Mouse (Mus musculus) urinary bladder, postnatal 14 days (tissue): ENCODE data around the gene Gm49601.

Source experiments
- DNase-seq: peaks from one replicate; pipeline ENCODE4 v3.0.0; 2021; ENCODE audit warnings: low spot score

Gene Gm49601

DNA sequence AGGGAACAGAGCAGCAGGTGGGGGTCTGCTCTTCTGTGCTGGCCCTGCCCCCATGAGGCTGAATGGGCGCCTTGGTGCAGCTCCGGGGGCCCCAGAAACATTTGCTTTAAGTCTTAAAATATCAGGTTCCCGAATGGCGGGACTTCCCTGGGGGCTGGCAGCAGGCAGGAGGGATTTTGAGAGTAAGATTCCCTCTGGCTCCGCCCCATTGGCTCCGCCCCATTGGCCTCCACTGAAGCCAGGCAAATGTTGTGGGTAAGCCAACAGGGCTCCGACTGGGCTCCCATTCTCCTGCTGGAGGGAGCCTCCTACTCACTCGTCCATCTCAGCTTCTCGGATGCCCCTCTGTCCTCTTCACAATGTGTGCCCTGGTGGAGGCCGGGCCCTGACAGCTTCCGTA lies 18.0 kb downstream of the Gm49601 start:
- DNase-seq: no peak

DNA sequence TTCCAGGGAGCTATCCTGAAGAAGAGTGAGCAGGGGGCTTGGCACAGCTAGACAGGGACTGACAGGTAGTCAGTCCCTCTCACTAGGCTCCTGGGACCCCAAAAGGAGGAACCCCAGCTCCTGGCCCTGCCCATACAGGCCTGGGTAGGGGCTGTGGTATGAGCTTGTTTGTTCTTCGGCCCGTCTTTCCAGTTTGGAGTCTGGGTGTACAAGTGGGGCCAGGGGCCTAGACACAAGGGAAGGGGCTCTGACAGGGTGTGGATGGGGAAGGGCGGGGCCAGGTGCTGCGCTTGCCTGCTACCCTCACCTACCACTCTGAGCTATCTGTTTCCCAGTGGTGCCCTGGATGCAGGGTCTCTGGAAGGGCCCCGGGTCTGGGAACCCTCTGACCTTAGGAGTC lies 20.5 kb downstream of the Gm49601 start:
- peak; percentile 65 for DNase-seq

DNA sequence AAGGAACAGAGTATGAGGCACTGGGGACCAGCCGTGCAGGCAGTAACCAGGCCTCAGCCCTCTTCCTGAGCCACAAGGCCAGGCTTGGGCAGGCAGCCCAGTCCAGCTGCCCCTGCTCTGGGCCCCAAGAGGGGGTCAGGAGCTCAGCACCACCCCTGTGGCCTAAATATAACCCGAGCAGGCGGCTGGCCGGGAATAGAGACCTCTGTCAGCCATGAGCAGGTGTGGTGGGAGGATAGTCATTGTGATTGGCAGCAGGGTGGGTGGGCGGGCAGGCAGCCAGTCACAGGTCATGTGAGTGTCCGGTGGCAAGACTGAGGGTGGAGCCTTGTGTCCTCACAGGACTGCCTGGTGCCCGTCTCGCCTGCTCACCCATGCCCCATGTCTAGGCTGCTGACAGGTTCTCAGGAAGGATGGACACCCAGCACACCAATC lies 21.9 kb downstream of the Gm49601 start:
- no peak for DNase-seq

DNA sequence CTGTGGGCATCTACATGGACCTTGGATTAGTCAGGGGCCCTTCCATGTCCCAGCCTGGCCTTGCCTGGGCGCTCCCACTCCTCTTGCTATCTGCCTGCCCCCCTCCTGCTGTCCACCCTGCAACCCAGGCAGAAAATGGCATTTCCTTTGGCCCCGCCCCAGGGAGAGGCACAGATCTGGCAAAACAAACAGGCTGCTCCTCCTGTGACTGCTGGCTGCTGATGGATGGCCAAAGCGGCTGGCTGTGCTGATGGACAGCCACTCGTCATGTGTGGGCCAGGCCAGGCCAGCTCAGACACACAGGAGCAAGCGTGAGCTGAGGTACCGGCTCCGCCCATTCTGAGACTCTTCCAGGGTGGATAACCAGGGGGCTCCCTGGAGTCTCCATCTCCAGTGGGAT lies 24.8 kb downstream of the Gm49601 start:
- peak; percentile 52 for DNase-seq

DNA sequence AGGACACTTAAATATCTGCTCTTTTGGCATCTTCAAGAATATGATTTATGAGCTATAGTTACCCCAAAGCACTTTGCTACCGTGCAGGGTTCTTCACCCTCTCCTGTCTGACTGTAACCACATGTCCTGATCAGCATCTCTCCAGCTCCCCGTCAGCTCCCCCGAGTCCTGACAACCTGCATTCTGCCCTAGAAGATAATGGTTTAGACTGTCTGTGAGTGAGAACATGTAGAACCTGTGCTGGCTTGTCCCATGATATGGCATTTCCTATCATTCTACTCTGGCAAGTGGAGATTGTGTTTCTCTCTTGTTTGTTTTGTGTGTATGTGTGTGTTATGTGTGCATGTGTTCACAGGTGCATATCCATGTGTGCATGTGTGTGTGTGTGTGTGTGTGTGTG lies 28.2 kb downstream of the Gm49601 start:
- DNase-seq: no peak

DNA sequence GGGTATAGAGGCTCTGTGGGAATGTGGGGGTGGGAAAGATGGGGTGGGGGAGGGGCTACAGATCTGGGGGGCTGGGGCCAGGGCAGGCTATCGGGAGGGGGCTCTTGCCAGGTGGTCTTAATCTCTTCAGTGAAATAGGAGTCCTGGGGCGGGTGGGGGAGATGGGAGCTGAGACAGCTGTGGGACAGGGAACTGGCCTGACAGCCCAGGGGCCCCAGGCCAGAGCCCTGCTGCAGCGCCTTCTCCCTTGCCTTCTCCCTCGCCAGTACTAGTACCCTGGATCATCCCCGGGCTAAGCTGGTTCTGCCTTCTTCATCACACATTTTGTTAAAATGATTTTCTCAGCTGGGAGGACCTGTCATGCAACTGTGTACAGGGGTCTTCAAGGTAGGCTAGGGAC lies 30.0 kb downstream of the Gm49601 start:
- no peak for DNase-seq

DNA sequence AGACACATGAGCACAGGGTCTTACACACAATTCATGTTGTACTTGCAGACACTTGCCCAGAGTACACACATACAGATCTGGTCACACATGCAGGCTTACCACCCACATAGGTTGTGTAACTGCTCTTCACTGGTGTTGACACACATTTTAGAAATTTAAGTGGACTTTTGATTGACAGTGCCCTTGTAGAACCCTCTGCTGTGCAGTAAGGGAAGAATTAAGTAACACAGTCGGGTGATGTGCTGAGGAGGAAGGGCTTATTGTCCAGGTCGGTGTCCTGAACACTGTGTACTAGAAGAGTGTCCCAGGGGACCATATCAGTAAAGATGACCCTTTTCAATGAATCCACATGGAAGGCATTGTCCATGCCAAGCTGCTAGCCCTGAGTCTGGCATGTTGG lies 32.3 kb downstream of the Gm49601 start:
- no peak for DNase-seq

DNA sequence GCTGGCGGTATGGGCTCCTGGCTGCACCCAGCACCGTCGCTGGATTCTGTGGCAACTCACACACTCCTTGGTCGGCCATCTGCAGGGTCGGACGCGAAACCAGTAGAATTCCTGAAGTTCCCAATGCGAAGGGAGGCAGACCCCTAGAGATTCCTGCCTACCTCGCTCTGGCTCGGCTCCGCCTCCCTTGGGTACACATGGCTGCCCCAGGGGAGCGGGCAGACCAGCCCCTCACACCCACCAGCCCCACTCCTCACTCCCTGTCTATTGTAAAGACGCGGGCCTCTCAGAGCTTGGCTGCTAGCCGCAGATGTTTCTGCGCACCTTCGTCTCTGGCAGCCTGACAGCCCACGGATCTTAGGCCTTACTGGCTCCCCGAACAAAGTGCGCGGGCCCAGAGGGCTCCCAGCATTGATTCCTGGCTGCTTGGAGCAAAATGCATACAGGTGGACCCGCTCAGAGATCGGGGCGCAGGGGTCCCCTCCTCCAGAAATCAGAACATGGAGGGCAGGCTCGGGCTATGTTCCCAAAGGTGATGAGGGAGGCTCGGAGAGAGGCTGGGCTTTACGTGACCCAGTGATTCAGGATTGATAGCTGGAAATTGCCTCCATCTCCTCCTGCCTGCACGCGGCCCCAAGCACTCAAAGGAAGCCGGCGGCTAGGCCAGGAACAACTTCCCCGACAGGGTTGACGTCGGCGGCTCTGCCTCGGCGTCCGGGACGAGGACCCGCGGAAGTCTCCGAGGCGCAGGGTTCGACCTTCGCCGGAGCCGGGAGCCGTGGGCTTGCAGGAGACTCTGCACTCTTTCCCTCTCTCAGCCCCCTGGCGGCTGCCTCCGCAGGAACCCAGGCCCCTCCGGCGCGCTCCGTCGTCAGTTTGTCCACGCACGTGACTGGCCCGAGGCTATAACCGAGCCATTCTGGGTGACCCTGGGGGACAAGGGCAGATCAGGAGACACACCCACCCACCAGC lies 34.9 kb downstream of the Gm49601 start:
- no peak for DNase-seq

DNA sequence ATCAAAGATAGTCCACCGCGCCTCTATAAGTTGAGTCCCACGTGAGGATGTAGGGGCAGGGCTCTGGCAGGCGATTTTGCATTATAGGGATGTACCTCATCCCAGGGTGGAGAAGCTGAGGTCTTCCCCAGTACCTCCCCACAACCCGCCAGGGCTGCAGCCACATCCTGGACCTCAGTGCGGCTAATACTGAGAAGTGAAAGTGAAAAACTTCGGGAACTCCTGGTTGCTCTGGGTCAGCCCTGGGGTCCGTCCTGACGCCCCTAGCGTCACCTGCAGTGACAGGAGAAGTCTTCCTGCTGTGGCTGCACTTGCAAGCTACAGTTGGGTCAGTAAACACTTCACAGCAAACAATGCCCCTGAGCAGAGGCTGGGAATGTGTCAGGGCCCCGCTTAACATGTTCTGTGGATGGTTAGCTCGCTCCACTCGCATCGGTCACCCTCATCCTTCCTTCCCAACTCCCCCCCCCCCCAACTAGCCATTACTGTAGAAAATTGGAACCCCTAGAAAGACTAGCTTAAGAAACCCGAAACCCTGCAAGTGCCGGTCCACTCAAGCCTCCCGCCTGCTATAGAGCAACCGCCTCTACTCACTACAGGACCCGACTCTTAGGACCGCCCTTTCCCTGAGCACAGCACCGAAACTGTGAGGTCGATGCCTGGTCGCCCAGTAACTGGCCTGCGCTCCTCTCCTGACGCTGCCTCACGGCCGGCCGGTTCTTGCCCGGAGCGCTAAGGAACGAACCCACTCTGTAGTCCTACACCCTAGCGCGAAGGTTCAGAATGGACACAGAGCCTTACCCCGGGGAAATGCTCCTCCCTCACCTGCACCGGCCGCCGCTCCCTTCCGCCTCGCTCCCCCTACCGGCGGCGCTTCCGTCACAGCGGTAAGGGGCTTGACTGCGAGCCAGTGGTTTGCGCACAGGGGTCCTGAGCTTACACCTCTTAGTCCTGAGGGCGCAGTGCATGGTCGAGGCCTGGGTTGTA lies 36.1 kb downstream of the Gm49601 start, which contains the start of gene Tbx1:
Gene Tbx1 (minus strand): TSS at position 868 of the 987 bp plus-strand sequence.
- DNase-seq: no peak

DNA sequence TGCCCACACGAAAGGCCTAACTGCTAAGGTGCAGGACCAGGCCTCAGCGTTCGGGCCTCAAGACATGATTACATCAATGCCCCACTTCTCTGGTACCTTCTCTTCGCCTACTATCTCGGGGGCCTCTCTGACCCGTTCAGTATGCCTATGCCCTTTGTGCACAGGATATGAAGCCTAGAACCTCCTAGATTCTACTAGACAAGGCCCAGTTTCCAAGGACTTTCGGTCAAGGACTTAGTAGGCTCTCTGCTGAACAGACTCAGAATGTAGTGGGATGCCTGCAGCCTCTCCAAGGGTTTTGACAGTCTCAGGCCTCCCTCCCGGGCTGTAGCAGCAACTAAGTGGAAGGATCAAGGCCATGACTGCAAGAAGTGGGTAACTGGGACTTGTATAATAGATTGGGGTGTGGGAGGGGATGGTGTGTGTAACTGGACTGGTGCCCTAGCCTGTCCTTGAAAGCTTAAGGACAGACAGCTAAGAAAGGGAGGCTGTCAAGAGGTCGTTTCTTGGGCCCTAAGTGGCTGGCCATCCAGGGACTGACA lies 37.1 kb downstream of the Gm49601 start:
- no peak for DNase-seq

DNA sequence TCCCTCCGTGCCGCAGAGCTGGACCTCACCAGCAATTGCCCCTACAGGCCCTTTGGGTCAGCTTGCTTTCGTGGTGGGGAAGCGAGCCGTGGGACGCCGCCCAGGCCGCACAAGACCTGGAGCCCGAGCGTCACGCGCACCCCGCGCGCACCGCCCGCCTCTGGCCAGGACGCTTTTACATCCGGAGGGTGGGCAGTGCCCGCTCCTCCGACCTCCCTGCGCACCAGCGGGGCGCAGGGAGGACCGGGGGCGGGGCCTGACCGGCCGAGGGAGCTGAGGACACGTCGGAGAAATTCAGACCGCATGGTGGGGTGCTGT lies 37.5 kb downstream of the Gm49601 start:
- DNase-seq: no peak

DNA sequence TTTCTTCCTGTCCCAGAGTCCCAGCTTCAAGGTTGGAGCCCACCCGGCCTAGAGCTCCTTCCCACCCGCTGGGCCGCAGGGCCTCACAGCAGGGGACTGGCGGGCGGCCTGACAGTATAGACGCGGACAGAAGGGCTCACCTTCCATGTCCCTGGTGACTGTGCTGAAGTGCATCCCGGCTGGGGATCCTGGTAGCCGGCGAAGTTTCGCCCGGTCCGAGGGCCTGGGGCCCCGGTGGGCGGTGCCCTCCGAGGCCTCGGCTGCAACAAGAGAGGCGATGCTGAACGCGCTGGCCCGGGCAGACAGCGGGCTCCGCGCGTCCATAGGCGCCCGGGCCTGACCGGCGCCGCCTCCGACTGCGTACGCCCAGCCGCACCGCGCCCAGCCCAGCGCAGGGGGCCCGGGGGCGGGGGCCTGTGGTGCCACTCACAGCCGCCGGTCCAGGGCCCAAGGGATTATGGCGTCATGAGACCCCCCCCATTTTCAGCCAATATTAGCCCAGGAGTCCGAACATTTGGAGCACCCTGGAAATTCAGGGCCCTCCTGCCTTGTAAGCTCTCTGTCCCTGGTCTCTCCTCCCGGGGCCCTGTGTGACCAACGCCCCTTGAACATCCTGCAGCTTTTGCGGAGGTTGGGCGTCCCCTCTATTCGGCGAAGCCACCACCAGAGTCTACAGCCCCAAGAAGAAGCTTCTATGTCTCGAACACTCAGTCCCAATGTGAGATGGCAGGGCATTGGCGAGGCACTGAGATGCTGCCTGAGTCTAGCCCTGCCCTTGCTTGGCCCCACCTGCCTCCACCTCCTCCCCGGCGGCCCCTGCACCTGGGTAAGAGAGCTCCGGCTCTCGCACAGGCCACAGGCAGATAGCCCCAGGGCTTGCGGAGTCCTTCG lies 38.1 kb downstream of the Gm49601 start:
- DNase-seq: no peak

DNA sequence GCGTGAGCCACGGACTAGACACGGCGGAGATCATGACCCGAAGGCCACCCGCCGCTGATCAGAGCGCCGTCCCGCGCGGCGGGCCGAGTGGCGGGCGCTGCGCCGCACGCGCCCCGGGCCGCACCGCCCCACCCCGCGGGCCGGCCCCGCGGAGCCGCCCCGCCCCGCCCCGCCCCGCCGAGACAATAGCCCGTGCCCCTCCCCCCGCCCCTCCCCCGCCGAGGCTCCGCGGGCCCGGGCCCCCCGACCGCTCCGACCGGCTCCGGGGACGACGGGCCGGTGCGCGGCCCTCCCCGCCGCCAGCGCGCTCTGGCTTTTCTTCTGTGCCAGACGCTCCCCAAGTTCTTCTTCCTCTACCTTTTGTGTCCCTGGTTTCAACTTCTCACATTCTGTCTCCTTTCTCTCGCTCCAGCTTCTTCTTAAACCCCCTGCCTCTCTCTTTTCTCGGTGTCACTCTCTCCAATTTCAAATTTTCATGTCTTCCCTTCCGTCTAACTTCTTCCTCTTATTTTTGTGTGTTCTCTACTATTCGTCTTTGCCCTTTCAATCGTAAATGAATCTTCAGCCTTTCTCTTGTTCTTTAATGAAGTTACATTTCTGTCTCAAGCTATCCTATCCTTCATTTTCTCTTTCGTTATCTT lies 39.2 kb downstream of the Gm49601 start:
- DNase-seq: no peak

DNA sequence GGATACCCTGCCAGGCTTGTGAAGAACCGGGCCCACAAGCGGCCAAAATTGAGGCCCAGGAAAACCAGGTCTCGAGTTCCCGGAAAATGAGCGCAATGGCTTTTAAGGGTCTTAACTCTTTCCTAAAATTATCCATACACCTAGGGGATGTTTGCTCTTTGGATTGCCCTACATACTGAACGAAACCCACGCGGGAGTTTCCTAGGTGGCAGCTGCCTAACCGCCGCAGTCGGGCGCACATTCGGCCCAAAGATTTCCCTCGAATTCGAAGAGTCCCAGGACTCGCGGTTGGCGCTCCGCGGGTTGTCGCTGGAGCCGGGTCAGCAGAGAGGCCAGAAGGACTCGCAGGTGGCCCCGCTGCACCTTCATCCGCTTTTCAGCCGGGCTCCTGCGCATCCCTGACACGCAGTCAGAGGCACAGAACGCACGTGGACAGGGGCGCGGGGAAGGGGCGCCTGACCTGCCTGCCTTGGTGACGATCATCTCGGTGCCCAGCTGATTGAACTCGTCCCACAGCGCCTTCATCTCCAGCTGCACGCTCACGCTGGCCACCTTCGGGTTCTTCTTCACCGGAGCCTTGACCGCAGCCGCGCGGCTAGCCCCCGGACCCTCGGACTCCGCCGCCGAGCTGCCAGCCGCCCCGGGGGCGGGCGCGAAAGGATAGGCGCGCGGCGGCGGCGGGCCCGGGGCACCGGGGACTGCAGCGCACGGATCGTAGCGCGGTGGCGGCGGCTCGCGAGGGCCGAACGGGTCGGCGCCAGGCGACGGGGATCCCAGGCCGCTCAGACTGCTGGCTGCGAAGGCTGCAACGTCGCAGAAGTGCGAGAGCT lies 39.9 kb downstream of the Gm49601 start:
- DNase-seq: no peak

DNA sequence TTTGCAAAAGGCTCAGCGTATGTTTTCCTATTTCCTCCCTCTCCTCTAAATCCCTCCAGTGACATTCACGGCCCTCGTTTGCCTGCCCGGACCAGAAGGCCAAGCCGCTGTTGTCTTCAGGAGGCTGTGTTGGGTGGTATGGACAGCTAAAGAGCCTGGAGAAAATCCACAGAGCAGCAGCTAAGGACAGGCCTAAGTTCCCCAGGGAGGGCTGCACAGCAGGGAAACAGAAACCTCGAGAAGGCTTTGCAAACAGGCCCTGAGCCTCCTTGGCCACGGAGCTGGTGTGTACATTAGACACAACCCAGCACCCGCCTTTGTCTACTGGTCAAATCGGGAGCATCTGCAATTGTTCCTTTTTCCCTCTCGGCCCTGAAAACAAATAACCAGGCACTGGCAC lies 40.6 kb downstream of the Gm49601 start:
- DNase-seq: no peak

DNA sequence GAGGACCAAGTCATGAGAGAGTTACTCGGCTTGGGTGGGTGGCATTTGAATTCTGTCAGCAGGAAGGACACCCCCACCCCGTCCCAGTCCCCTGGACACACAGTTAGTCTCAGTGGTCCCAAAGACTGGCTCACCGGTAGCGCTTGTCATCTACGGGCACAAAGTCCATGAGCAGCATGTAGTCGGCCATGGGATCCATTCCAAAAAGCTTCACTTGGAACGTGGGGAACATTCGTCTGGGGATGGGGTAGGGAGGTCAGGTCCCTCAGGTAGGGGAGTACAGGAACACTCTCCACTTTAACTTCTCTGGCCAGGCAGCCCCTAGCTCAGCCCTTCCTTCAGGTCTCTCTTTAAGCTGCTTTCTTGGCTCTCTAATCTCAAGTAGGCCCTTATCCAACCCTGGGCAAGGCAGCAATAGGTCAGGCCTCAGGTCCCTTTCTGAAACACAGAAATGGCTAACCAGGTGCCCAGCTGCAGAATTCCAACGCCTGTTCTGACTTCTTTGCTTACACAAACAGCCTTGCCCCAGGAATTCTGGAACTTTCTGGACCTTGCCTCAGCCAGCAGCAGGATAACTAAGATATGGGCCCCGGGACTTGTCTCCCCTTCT lies 41.2 kb downstream of the Gm49601 start:
- DNase-seq: no peak

DNA sequence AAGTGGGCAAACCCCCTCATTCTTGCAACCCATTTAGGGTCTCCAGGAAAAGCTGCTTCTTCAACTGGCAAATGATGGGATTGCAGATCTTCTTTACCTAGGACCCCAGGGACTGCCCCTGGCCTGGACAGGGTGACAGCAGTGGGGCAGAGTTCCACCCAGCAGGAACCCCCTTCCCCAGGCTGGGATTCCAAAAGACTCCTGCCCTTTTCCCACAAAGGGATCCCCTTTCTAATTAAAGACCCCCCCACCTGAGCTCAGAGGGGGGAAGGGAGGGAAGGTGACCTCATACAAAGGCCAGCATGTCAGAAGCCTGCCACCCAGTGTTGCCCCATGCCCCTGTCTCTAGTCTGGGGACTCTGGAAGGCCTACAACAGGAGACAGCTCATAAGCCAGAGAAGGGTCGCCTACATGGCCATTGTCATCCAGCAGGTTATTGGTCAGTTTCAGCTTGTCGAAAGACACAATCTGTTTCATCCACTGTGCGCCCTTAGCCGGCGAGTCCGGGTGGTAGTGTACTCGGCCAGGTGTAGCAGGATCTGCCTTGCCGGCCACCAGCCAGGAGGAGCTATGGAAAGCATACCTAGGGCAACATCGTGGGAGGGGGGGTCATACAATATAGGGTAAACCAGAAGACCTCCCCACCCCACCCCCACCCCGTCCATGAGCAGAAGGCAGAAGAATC lies 42.4 kb downstream of the Gm49601 start:
- DNase-seq: no peak

DNA sequence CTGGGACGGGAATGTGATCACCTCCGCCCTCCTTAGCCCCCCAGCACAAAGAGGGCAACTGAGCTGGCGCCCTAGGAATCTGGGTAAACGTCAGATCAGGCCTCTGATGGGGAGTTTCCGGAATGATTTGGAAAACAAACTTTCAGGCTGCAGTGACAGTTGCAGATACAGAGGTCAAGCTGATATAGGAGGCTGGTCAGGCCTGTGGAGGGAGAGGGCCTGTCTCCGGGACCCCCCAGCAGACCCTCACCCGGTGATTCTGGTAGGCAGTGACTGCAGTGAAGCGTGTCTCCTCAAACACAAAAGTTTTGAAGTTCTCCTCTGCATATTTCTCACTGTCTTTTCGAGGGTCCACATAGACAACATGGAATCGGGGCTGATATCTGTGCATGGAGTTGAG lies 43.1 kb downstream of the Gm49601 start:
- no peak for DNase-seq
